Mouse (Mus musculus) C2C12 (cell line): ENCODE measurements around the gene Gad2. TPM values are rescaled to one million over a fixed set of nuclear protein-coding genes. Genes with fewer than 3 reads are reported as not detected.

Experiments used
- H3K27me3 ChIP-seq: one replicate; pipeline ENCODE4 v1.6.1; 2011; ENCODE audit not compliant: control insufficient read depth, insufficient read depth, insufficient read length
- H3K36me3 ChIP-seq: one replicate; pipeline ENCODE4 v1.6.1; 2011; ENCODE audit not compliant: control insufficient read depth, insufficient read depth
- H3K4me3 ChIP-seq: one replicate; pipeline ENCODE4 v1.5.1; 2011; ENCODE audit warnings: mild to moderate bottlenecking, control low read depth; ENCODE audit not compliant: poor library complexity, insufficient read depth, severe bottlenecking
- H3K79me2 ChIP-seq: one replicate; pipeline ENCODE4 v1.6.1; 2011; ENCODE audit not compliant: control insufficient read depth, insufficient read depth
- H3K79me3 ChIP-seq: one replicate; pipeline ENCODE4 v1.6.1; 2011; ENCODE audit warnings: low read depth, control low read depth
- H3ac ChIP-seq: one replicate; pipeline ENCODE3; 2011; ENCODE audit warnings: low read depth; ENCODE audit not compliant: control insufficient read depth, insufficient read length
- CEBPB ChIP-seq: IDR thresholded peaks from one replicate; pipeline ENCODE4 v1.6.1; 2011; ENCODE audit warnings: low read depth, mild to moderate bottlenecking, control low read depth, moderate library complexity
- CTCF ChIP-seq: IDR thresholded peaks from one replicate; pipeline ENCODE4 v1.5.1; 2011; ENCODE audit not compliant: control insufficient read depth, insufficient read depth, insufficient read length
- FOSL1 ChIP-seq: IDR thresholded peaks from one replicate; pipeline ENCODE4 v1.8.0; 2011; ENCODE audit warnings: mild to moderate bottlenecking, low read length; ENCODE audit not compliant: poor library complexity, insufficient read depth, severe bottlenecking
- MAX ChIP-seq: IDR thresholded peaks from one replicate; pipeline ENCODE4 v1.6.1; 2011; ENCODE audit warnings: mild to moderate bottlenecking, control low read depth
- MYOD1 ChIP-seq: IDR thresholded peaks from one replicate; pipeline ENCODE4 v1.6.1; 2011; ENCODE audit warnings: low read depth; ENCODE audit not compliant: control insufficient read depth, insufficient read length
- MYOG ChIP-seq: IDR thresholded peaks from one replicate; pipeline ENCODE4 v1.6.1; 2011; ENCODE audit not compliant: control insufficient read depth, insufficient read length; ENCODE audit errors: extremely low read depth
- USF1 ChIP-seq: IDR thresholded peaks from one replicate; pipeline ENCODE4 v1.6.1; 2011; ENCODE audit warnings: low read depth, mild to moderate bottlenecking, control low read depth, moderate library complexity
- polyA plus RNA-seq: library from polyadenylated mRNA; unstranded; fragments of >200 nt; fragmentation: generic; extraction: Trizol; gene quantifications from one replicate; pipeline ENCODE4 v1.2.1, GENCODE M21; 2012; ENCODE audit warnings: missing spikeins

Gene Gad2
- polyA plus RNA-seq, 1 experiment: not detected

- H3ac ChIP-seq: no peak overlapping the region
- H3K4me3 ChIP-seq: no peak overlapping the region
- TF ChIP-seq FOSL1: no peak
- no peak for TF ChIP-seq CTCF
- no peak for TF ChIP-seq USF1
- TF ChIP-seq MAX: no peak
- TF ChIP-seq MYOG: no peak
- TF ChIP-seq CEBPB: no peak
- TF ChIP-seq MYOD1: no peak
- H3K79me2 ChIP-seq: no peaks in the 10 kb centered on the region
- peaks cover 38% of the 10 kb centered on the region for H3K27me3 ChIP-seq
- H3K79me3 ChIP-seq: no peaks in the 10 kb centered on the region
- H3K36me3 ChIP-seq: no peaks in the 10 kb centered on the region
Observed at GRCm38 (mm10) chr2:22617951-22618350, 4.1 kb upstream of the Gad2 start.

- no peak for TF ChIP-seq FOSL1
- no peak for TF ChIP-seq USF1
- no peak for TF ChIP-seq MAX
- no peak for TF ChIP-seq MYOG
- TF ChIP-seq CEBPB: no peak
- no peak for TF ChIP-seq CTCF
- no peak for TF ChIP-seq MYOD1
- H3K79me2 ChIP-seq: no peaks in the 10 kb centered on the region
- no peaks in the 10 kb centered on the region for H3K79me3 ChIP-seq
- no peaks in the 10 kb centered on the region for H3K36me3 ChIP-seq
- H3K27me3 ChIP-seq: peaks cover 51% of the 10 kb centered on the region
- H3ac ChIP-seq: no peak overlapping the region
- no peak overlapping the region for H3K4me3 ChIP-seq
Observed at GRCm38 (mm10) chr2:22619416-22619815, 2.6 kb upstream of the Gad2 start.

- Histone ChIP-seq H3K4me3 (no peak overlapping the region), H3ac (no peak overlapping the region), H3K36me3 (no peaks in the 10 kb centered on the region), H3K79me2 (no peaks in the 10 kb centered on the region), H3K27me3 (peaks cover 51% of the 10 kb centered on the region), H3K79me3 (no peaks in the 10 kb centered on the region)
- TF ChIP-seq USF1: no peak
Observed at GRCm38 (mm10) chr2:22620030-22620429, 2.0 kb upstream of the Gad2 start.

GRCm38 (mm10) chr2:22620534-22620933 is 1.5 kb upstream of the Gad2 start:
- H3K4me3 ChIP-seq: no peak overlapping the region
- no peaks in the 10 kb centered on the region for H3K36me3 ChIP-seq
- peaks cover 51% of the 10 kb centered on the region for H3K27me3 ChIP-seq
- no peaks in the 10 kb centered on the region for H3K79me2 ChIP-seq
- H3K79me3 ChIP-seq: no peaks in the 10 kb centered on the region
- TF ChIP-seq MYOG: no peak
- TF ChIP-seq MYOD1: no peak
- H3ac ChIP-seq: no peak overlapping the region

GRCm38 (mm10) chr2:22620978-22621827 is 802 bp upstream of the Gad2 start:
- no peak overlapping the region for H3K4me3 ChIP-seq
- H3K27me3 ChIP-seq: peaks cover 51% of the 10 kb centered on the region

GRCm38 (mm10) chr2:22623111-22624070 is 1.4 kb downstream of the Gad2 start:
- Histone ChIP-seq H3K36me3 (no peaks in the 10 kb centered on the region), H3K4me3 (no peak overlapping the region), H3ac (no peak overlapping the region), H3K79me2 (no peaks in the 10 kb centered on the region), H3K27me3 (peaks cover 46% of the 10 kb centered on the region), H3K79me3 (no peaks in the 10 kb centered on the region)
- TF ChIP-seq CEBPB (no peak), CTCF (no peak), USF1 (no peak)

More at GRCm38 (mm10) chr2:22620978-22621827, 802 bp upstream of the Gad2 start:
- Histone ChIP-seq H3K79me2 (no peaks in the 10 kb centered on the region), H3ac (no peak overlapping the region), H3K79me3 (no peaks in the 10 kb centered on the region), H3K36me3 (no peaks in the 10 kb centered on the region)
- TF ChIP-seq MAX: no peak
- TF ChIP-seq MYOD1: no peak
- no peak for TF ChIP-seq USF1
- TF ChIP-seq CTCF: no peak
- no peak for TF ChIP-seq FOSL1
- TF ChIP-seq MYOG: no peak
- no peak for TF ChIP-seq CEBPB
